Mouse (Mus musculus): ENCODE results near the gene Pi16.
"Not testable (repeated sequence)": the region's sequence is repeated elsewhere in the genome, so short reads cannot be mapped to it uniquely, and the experiment has no call there.

Pi16 gene

GRCm38 (mm10) chr17:29317380-29317779 lies at the start of gene Pi16:
Gene Pi16, plus strand, starts transcription at chr17:29317680.
- not testable (repeated sequence) for DNase-seq (ENCODE audit: low spot score)

DNA sequence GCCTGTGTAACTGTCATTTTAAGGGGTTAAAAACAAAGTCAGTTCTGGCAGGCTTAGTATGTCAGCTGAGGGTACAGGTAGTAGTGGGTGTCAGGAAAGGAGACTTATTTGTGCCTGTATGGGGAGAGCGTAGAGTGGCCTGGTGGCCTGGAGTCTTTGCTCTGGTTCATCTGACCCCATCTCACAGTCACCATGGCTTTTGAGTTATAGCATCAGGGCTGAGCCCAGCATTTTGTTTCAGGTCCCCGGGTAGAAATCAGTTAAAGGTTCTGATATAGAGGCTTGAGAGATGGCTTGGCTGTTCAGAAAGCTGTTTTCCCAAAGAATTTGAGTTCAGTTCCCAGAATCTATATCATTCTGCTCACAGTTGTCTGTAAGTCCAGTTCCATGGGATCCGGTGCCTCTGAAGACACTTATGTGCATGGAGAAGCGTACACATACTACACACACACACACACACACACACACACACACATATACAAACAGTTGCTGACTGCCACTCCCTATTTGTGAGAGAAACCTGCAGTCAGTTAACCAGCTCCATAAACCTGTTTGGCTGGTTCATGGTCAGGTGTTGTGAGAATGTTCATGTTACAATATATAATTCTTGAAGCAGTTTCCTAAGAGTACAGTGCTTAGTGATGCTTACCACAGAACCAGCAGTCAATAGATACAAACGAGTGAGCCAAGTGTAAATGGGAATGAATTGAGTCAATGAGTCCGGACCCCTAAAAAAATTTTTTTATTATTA lies 49.4 kb upstream of the Pi16 start:
- peak; percentile 33 for DNase-seq (ENCODE audit: low spot score)

DNA sequence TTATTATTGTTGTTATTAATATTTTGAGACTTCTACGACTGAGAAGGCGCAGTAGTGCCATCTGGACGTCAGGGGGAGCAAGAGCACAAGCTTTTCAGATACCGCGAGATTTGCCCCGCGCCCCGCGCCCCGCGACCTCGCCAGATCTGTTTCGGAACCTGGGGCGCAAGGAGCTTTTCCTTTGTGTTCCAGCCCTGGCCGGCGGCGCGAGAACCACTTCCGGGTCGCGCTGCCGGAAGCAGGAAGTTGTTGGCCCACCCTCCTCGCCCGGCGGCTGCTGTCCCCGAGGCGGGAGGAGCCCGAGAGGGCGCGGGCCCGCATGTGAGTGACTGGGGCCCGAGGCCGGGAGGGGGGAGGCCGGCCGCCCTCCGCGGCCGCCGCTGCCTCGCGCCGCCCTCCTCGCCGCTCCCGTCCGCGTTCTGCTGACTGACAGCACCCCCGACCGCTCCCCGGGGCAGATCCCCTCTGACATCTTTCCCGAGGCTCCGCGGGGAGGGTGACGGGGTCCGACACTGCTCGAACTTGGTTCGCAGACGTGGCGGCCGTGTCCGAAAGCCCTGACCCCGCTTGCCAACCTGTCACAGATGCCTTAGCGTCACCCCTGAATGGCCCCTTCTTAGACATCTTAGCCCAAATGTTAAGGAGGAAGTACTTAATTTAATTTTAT lies 48.7 kb upstream of the Pi16 start, which contains the start of gene BC004004:
BC004004 (plus strand) TSS at position 107 of the 667 bp plus-strand sequence.
- DNase-seq (ENCODE audit: low spot score) = peak; percentile 93

- no peak for DNase-seq (ENCODE audit: low spot score)
Observed at GRCm38 (mm10) chr17:29269349-29269706, 48.2 kb upstream of the Pi16 start.

- DNase-seq (ENCODE audit: low spot score) = no peak
Observed at GRCm38 (mm10) chr17:29270148-29270698, 47.3 kb upstream of the Pi16 start.

GRCm38 (mm10) chr17:29273156-29273555 lies 44.3 kb upstream of the Pi16 start:
- no peak for DNase-seq (ENCODE audit: low spot score)

- DNase-seq (ENCODE audit: low spot score) = no peak
Observed at GRCm38 (mm10) chr17:29273889-29274288, 43.6 kb upstream of the Pi16 start.

DNA sequence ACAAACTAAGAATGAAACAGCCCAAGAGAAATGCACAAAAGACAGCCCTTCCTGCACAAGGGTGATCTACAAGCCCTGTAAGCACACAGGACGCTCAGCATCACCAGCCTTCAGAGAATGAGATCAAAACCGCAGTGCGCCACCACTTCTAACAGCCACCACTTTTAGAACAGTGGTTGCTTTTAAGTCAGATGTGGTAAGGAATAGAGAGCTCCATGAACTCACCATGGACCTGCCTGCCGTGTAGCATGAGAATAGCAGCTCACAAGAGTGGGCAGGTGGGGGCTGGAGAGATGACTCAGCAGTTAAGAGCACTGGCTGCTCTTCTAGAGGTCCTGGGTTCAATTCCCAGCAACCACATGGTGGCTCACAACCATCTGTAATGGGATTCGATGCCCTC lies 37.1 kb upstream of the Pi16 start:
- no peak for DNase-seq (ENCODE audit: low spot score)

GRCm38 (mm10) chr17:29281541-29281940 lies 35.9 kb upstream of the Pi16 start:
- no peak for DNase-seq (ENCODE audit: low spot score)

- DNase-seq (ENCODE audit: low spot score) = no peak
Observed at GRCm38 (mm10) chr17:29282216-29282952, 35.1 kb upstream of the Pi16 start.

DNA sequence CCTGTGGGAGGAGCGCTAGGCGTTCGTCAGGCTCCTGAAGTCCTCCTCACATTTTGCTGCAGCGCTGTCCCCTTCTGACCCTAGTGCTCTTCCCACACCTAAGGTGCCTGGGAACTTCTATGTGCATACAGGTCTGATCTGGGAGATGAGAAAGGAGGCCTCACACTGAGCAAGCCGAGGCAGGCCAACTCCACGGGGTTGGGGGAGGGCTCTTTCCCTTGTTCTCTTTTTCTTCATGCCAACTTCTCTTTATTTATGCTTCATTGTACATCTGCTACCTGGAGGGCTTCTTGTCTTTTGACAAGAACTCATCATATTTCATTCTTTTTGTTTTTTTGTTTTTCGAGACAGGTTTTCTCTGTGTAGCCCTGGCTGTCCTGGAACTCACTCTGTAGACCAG lies 25.7 kb upstream of the Pi16 start:
- DNase-seq (ENCODE audit: low spot score) = no peak

- no peak for DNase-seq (ENCODE audit: low spot score)
Observed at GRCm38 (mm10) chr17:29292996-29293395, 24.5 kb upstream of the Pi16 start.

DNA sequence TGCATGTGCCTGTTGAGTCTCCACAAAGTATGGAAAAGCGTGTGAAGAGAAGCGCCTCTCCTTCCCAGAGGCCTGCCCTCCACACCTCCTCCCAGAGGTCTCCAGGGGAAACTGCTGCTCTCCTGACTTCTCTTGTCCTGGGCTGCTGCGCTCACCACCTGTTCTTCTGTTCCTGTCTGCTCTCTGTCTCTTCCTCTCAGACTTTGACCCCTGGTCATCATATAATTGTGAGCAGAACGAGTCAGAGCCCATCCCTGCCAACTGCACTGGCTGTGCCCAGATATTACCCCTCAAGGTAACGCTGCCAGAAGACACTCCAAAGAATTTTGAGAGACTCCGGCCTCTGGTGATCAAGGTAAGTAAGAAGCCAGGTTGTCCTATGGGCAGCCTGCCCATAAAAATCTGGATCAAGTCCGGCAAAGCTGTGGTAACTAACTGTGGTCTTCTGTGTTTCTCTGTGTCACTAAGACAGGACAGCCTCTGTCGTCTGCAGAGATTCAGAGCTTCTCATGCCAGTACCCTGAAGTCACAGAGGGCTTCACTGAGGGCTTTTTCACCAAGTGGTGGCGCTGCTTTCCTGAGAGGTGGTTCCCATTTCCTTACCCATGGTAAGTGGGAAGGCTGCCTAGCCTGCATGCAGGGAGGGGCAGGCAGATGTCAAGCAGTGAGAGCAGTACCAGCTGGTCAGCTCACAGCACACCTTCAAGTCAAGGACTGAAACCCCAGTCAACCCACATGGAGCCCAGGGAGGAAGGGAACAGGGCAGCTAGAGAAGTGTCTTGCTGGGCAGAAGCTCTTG lies 23.5 kb upstream of the Pi16 start:
- no peak for DNase-seq (ENCODE audit: low spot score)

GRCm38 (mm10) chr17:29295835-29296234 lies 21.6 kb upstream of the Pi16 start:
- no peak for DNase-seq (ENCODE audit: low spot score)

DNA sequence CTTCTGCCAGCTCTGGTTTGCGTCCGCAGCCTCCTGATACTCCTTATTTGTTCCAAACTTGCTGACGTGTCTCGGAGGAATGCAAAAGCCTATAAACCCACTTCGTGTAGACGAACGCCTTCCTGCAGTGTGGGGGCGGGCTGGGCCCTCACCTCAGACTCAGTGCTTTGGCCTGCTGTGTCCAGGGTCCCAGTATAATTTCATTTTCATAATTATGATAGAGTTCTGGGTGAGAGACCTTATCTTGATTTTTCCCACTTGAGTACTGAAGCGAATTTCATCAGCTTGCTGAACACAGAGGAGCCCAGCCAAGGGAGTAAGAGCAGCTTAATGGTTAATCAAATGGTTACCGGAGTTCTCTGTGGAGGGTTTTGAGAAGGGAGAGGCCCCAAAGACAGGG lies 20.2 kb upstream of the Pi16 start:
- DNase-seq (ENCODE audit: low spot score) = no peak

GRCm38 (mm10) chr17:29297813-29298212 lies 19.7 kb upstream of the Pi16 start:
- DNase-seq (ENCODE audit: low spot score) = no peak

- no peak for DNase-seq (ENCODE audit: low spot score)
Observed at GRCm38 (mm10) chr17:29299282-29299681, 18.2 kb upstream of the Pi16 start.

DNA sequence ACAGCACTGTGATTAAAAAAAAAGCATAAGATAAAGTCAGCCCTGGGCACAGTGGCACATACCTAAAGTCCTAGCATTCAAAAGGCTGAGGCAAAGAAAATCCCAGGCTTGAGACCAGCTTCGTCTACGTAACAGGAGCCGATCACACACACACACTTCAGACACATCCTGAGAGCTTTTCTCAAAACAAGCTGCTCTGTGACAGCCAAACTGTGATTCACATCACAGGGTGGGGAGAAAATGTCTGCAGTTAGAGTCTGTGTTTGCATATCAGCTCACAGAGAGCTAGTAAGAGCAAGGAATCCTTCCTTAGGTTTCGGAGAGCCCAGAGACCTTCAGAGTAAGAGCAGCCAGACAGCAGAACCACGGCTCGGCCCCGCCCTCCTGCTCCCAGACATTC lies 16.6 kb upstream of the Pi16 start:
- DNase-seq (ENCODE audit: low spot score) = no peak

DNA sequence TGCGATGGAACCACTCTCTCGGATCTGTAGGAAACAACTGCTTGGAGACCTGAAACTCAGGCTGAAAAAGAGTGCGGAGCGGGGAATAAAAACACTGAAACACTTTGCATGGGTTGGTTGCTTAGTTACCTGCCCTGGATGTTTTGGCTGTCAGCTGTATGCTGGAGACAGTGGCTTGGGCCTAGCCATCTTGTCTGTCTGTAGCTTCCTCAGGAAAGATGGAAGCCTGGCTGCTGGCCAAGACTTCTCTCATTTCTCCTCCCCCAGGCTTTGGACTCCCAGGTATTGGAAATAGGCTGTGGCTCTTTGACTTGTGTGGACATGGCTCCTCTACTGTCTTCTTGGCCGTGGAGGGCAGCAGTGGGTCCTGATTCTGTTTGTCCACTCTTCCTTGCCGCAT lies 16.1 kb upstream of the Pi16 start:
- DNase-seq (ENCODE audit: low spot score) = no peak

- no peak for DNase-seq (ENCODE audit: low spot score)
Observed at GRCm38 (mm10) chr17:29302149-29302548, 15.3 kb upstream of the Pi16 start.

DNA sequence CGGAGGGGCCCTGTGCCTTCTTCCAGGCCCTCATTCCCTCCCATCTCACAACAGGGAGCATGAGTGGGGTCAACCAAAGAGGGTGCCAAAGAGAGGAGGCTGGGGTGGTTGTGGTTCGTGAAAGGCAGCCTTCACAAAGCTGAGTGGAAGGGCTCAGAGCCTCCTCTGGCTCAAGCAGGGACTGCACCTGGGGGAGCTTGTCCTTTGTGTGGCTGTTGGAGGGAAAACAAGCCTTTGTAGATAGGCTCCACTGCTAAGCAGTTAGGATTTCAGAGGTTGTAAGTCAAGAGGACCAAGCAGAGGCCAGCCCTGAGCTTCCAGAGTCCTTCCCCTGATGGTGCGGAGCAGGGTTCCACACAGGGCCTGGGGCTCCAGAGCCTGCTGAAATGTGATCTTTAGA lies 14.4 kb upstream of the Pi16 start:
- DNase-seq (ENCODE audit: low spot score) = no peak

GRCm38 (mm10) chr17:29303856-29304255 lies 13.6 kb upstream of the Pi16 start:
- no peak for DNase-seq (ENCODE audit: low spot score)
